ENCODE assay signal across 8 mouse cellular contexts in genomic region chr5:76303745-76304451, GRCm38 (mm10). TPM values are rescaled to one million over a fixed set of nuclear protein-coding genes. Genes with fewer than 3 reads are reported as not detected.
A peak's percentile ranks its signal among the peaks of the same experiment; 100 is the strongest.
DNase-seq lines count a peak whose midpoint lies in the region; ATAC-seq and TF ChIP-seq lines count a peak whose summit lies in the region.

No protein-coding gene starts in this region.

- TF ChIP-seq CTCF in cerebellum, adult 2 months (IDR thresholded peaks at IDR 0.05; ENCODE audit: borderline replicate concordance, insufficient read depth, low read depth, low read length): no peak

- under 1% methylated on average over 94 of the region's 100 CpGs for WGBS in cerebellum, adult 2 months
- under 1% methylated on average over 49 of the region's 100 CpGs for WGBS in hindbrain, embryonic 11.5 days

- peak; percentile 73 for DNase-seq in MN1 (ENCODE audit: low spot score)
- peak; percentile 91 to 92 for DNase-seq in cerebellum, adult 2 months
- DNase-seq in frontal cortex, adult 2 months (ENCODE audit: extremely low spot score in 1 of 2, low spot score in 1 of 2): peak; percentile 11 to 75
- DNase-seq in hindbrain, embryonic 11.5 days (ENCODE audit: low spot score): peak; percentile 80
- peak; percentile 55 to 58 for DNase-seq in layer of hippocampus, postnatal 36 days
- DNase-seq in lung, postnatal 36 days: peak; percentile 89
- peak; percentile 93 for DNase-seq in retina, postnatal 1 day
- DNase-seq in thymus, postnatal 4 days: peak; percentile 69

- no peak for TF ChIP-seq POLR2A in cerebellum, adult 2 months (IDR thresholded peaks at IDR 0.05; ENCODE audit: borderline replicate concordance, insufficient read depth, low read length)

- no peaks in the 10 kb centered on the region for H3K27me3 ChIP-seq in cerebellum, adult 2 months (ENCODE audit: control insufficient read depth, insufficient read depth, low read length)
- H3K27me3 ChIP-seq in hindbrain, embryonic 11.5 days (ENCODE audit: control insufficient read depth, insufficient read depth, low read length): no peaks in the 10 kb centered on the region

- H3K4me3 ChIP-seq in cerebellum, adult 2 months (replicated peaks; ENCODE audit: insufficient read depth, low read depth, low read length): peak overlapping the region; percentile 85
- peak overlapping the region; percentile 76 for H3K4me3 ChIP-seq in hindbrain, embryonic 11.5 days (ENCODE audit: low read depth, low read length)

- ATAC-seq in hindbrain, embryonic 11.5 days (ENCODE audit: low FRiP score): peak; percentile 89

- no peaks in the 10 kb centered on the region for H3K9me3 ChIP-seq in hindbrain, embryonic 11.5 days (ENCODE audit: control insufficient read depth, low read length)

- peak overlapping the region; percentile 84 for H3K9ac ChIP-seq in hindbrain, embryonic 11.5 days (ENCODE audit: low read depth, low read length)

- peak overlapping the region; percentile 53; the same call in 1 of the 2 replicates for H3K27ac ChIP-seq in cerebellum, adult 2 months (ENCODE audit: insufficient read depth, low read length)
- peak overlapping the region; percentile 98 for H3K27ac ChIP-seq in hindbrain, embryonic 11.5 days (ENCODE audit: low read depth, low read length)

- H3K4me1 ChIP-seq in cerebellum, adult 2 months (ENCODE audit: control insufficient read depth, insufficient read depth, low read length): peaks cover 2% of the 10 kb centered on the region; the same call in 1 of the 2 replicates
- no peaks in the 10 kb centered on the region for H3K4me1 ChIP-seq in hindbrain, embryonic 11.5 days (replicated peaks; ENCODE audit: control insufficient read depth, insufficient read depth, low read length)

- no peaks in the 10 kb centered on the region for H3K36me3 ChIP-seq in hindbrain, embryonic 11.5 days (ENCODE audit: control insufficient read depth, insufficient read depth, low read length)

- peak overlapping the region; percentile 56 for H3K4me2 ChIP-seq in hindbrain, embryonic 11.5 days (replicated peaks; ENCODE audit: low read depth, low read length)

RNA-seq across cellular contexts. Expression of gene Clock, which starts 0.7 kb away (rescaled TPM):
- polyA plus RNA-seq in cerebellum, adult 2 months (2012; rRNA removed): 25.3 and 27.1 TPM in 2 replicates
- 21.7 and 24.0 TPM in 2 replicates for polyA plus RNA-seq in frontal cortex, adult 2 months (2012; rRNA removed)
- 13.9 and 16.6 TPM in 2 replicates for polyA plus RNA-seq in hindbrain, embryonic 11.5 days (2014; fragmentation: Nextera tagmentation; extraction: Ambion mirVana)
- 10 to 100 TPM; 49.8 to 54.8 TPM for total RNA-seq in layer of hippocampus, postnatal 36 days (2021)

RNA-seq across cellular contexts. Expression of gene Pdcl2, which starts 27.1 kb away (rescaled TPM):
- polyA plus RNA-seq in cerebellum, adult 2 months (2012; rRNA removed): not detected in 2 replicates
- not detected in 2 replicates for polyA plus RNA-seq in frontal cortex, adult 2 months (2012; rRNA removed)
- not detected in 2 replicates for polyA plus RNA-seq in hindbrain, embryonic 11.5 days (2014; fragmentation: Nextera tagmentation; extraction: Ambion mirVana)
- not detected for total RNA-seq in layer of hippocampus, postnatal 36 days (2021)

RNA-seq across cellular contexts. Expression of gene Nmu, which starts 59.7 kb away (rescaled TPM):
- 0.27 TPM in 1 of 2 replicates, not detected in the other for polyA plus RNA-seq in cerebellum, adult 2 months (2012; rRNA removed)
- 0.18 TPM in 1 of 2 replicates, not detected in the other for polyA plus RNA-seq in frontal cortex, adult 2 months (2012; rRNA removed)
- polyA plus RNA-seq in hindbrain, embryonic 11.5 days (2014; fragmentation: Nextera tagmentation; extraction: Ambion mirVana): not detected in 2 replicates
- total RNA-seq in layer of hippocampus, postnatal 36 days (2021): not detected

Comparison
In these comparisons a context has a peak if more than half of its experiments do, and no peak if none do; other contexts are left out.
1. Peak in every context shown above with its lines: DNase-seq, ATAC-seq, H3K4me3 ChIP-seq and H3K27ac ChIP-seq.
2. DNase-seq: peak in every context shown above with its lines; median percentile 93 in retina, postnatal 1 day; 92 in cerebellum, adult 2 months; 89 in lung, postnatal 36 days; 80 in hindbrain, embryonic 11.5 days; 73 in MN1; 69 in thymus, postnatal 4 days; 56 in layer of hippocampus, postnatal 36 days; 43 in frontal cortex, adult 2 months.